Mouse (Mus musculus): ENCODE data around the gene Brinp2. TPM values are rescaled to one million over a fixed set of nuclear protein-coding genes. Genes with fewer than 3 reads are reported as not detected.

Gene Brinp2
- polyA plus RNA-seq, 1 experiment = 0.57 TPM

- H3K4me3 ChIP-seq (ENCODE audit: low read depth, low read length) = no peak overlapping the region
- H3K27me3 ChIP-seq (ENCODE audit: control insufficient read depth, insufficient read depth, low read length, poor library complexity, severe bottlenecking) = no peaks in the 10 kb centered on the region
- no peaks in the 10 kb centered on the region for H3K9me3 ChIP-seq (replicated peaks; ENCODE audit: control insufficient read depth, insufficient read depth, low read length, poor library complexity, severe bottlenecking)
- no peak for TF ChIP-seq EP300 (IDR thresholded peaks at IDR 0.05; ENCODE audit: insufficient read depth, low read depth, low read length)
- H3K4me1 ChIP-seq (ENCODE audit: control insufficient read depth, insufficient read depth, low read length) = no peaks in the 10 kb centered on the region
- H3K27ac ChIP-seq (ENCODE audit: insufficient read depth, low read length) = no peak overlapping the region
- H3K9ac ChIP-seq (ENCODE audit: low read depth, poor library complexity, severe bottlenecking) = no peak overlapping the region
- no peaks in the 10 kb centered on the region for H3K36me3 ChIP-seq (ENCODE audit: control insufficient read depth, insufficient read depth, low read length, poor library complexity, severe bottlenecking)
Measured at GRCm38 (mm10) chr1:158227239-158227638, 128.9 kb downstream of the Brinp2 start.

- Histone ChIP-seq H3K9ac (ENCODE audit: low read depth, poor library complexity, severe bottlenecking) (no peak overlapping the region), H3K27me3 (ENCODE audit: control insufficient read depth, insufficient read depth, low read length, poor library complexity, severe bottlenecking) (no peaks in the 10 kb centered on the region), H3K36me3 (ENCODE audit: control insufficient read depth, insufficient read depth, low read length, poor library complexity, severe bottlenecking) (no peaks in the 10 kb centered on the region), H3K4me3 (ENCODE audit: low read depth, low read length) (no peak overlapping the region), H3K27ac (ENCODE audit: insufficient read depth, low read length) (no peak overlapping the region), H3K4me1 (ENCODE audit: control insufficient read depth, insufficient read depth, low read length) (no peaks in the 10 kb centered on the region), H3K9me3 (replicated peaks; ENCODE audit: control insufficient read depth, insufficient read depth, low read length, poor library complexity, severe bottlenecking) (no peaks in the 10 kb centered on the region)
- TF ChIP-seq CTCF (IDR thresholded peaks at IDR 0.05; ENCODE audit: low read depth, low read length) (no peak), EP300 (IDR thresholded peaks at IDR 0.05; ENCODE audit: insufficient read depth, low read depth, low read length) (no peak), POLR2A (IDR thresholded peaks at IDR 0.05; ENCODE audit: insufficient read depth, low read length) (no peak)
Measured at GRCm38 (mm10) chr1:158226689-158227088, 129.4 kb downstream of the Brinp2 start.

- Histone ChIP-seq H3K36me3 (ENCODE audit: control insufficient read depth, insufficient read depth, low read length, poor library complexity, severe bottlenecking) (no peaks in the 10 kb centered on the region), H3K9me3 (replicated peaks; ENCODE audit: control insufficient read depth, insufficient read depth, low read length, poor library complexity, severe bottlenecking) (no peaks in the 10 kb centered on the region), H3K9ac (ENCODE audit: low read depth, poor library complexity, severe bottlenecking) (no peak overlapping the region), H3K27ac (ENCODE audit: insufficient read depth, low read length) (no peak overlapping the region), H3K4me1 (ENCODE audit: control insufficient read depth, insufficient read depth, low read length) (no peaks in the 10 kb centered on the region), H3K4me3 (ENCODE audit: low read depth, low read length) (no peak overlapping the region), H3K27me3 (ENCODE audit: control insufficient read depth, insufficient read depth, low read length, poor library complexity, severe bottlenecking) (no peaks in the 10 kb centered on the region)
- TF ChIP-seq CTCF (IDR thresholded peaks at IDR 0.05; ENCODE audit: low read depth, low read length) (no peak), POLR2A (IDR thresholded peaks at IDR 0.05; ENCODE audit: insufficient read depth, low read length) (no peak), EP300 (IDR thresholded peaks at IDR 0.05; ENCODE audit: insufficient read depth, low read depth, low read length) (no peak)
Measured at GRCm38 (mm10) chr1:158221048-158221447, 135.1 kb downstream of the Brinp2 start.

- TF ChIP-seq POLR2A (IDR thresholded peaks at IDR 0.05; ENCODE audit: insufficient read depth, low read length) (no peak), EP300 (IDR thresholded peaks at IDR 0.05; ENCODE audit: insufficient read depth, low read depth, low read length) (no peak), CTCF (IDR thresholded peaks at IDR 0.05; ENCODE audit: low read depth, low read length) (no peak)
- Histone ChIP-seq H3K36me3 (ENCODE audit: control insufficient read depth, insufficient read depth, low read length, poor library complexity, severe bottlenecking) (no peaks in the 10 kb centered on the region), H3K27ac (ENCODE audit: insufficient read depth, low read length) (no peak overlapping the region)
Measured at GRCm38 (mm10) chr1:158220148-158220547, 136.0 kb downstream of the Brinp2 start.

GRCm38 (mm10) chr1:158218750-158219149, 137.4 kb downstream of the Brinp2 start:
- Histone ChIP-seq H3K9me3 (replicated peaks; ENCODE audit: control insufficient read depth, insufficient read depth, low read length, poor library complexity, severe bottlenecking) (no peaks in the 10 kb centered on the region), H3K36me3 (ENCODE audit: control insufficient read depth, insufficient read depth, low read length, poor library complexity, severe bottlenecking) (no peaks in the 10 kb centered on the region), H3K4me3 (ENCODE audit: low read depth, low read length) (no peak overlapping the region), H3K27ac (ENCODE audit: insufficient read depth, low read length) (no peak overlapping the region), H3K9ac (ENCODE audit: low read depth, poor library complexity, severe bottlenecking) (no peak overlapping the region), H3K4me1 (ENCODE audit: control insufficient read depth, insufficient read depth, low read length) (no peaks in the 10 kb centered on the region), H3K27me3 (ENCODE audit: control insufficient read depth, insufficient read depth, low read length, poor library complexity, severe bottlenecking) (no peaks in the 10 kb centered on the region)
- TF ChIP-seq CTCF (IDR thresholded peaks at IDR 0.05; ENCODE audit: low read depth, low read length) = no peak
- TF ChIP-seq POLR2A (IDR thresholded peaks at IDR 0.05; ENCODE audit: insufficient read depth, low read length) = no peak
- no peak for TF ChIP-seq EP300 (IDR thresholded peaks at IDR 0.05; ENCODE audit: insufficient read depth, low read depth, low read length)

More at GRCm38 (mm10) chr1:158220148-158220547, 136.0 kb downstream of the Brinp2 start:
- H3K9me3 ChIP-seq (replicated peaks; ENCODE audit: control insufficient read depth, insufficient read depth, low read length, poor library complexity, severe bottlenecking) = no peaks in the 10 kb centered on the region
- no peaks in the 10 kb centered on the region for H3K27me3 ChIP-seq (ENCODE audit: control insufficient read depth, insufficient read depth, low read length, poor library complexity, severe bottlenecking)
- no peak overlapping the region for H3K9ac ChIP-seq (ENCODE audit: low read depth, poor library complexity, severe bottlenecking)
- no peaks in the 10 kb centered on the region for H3K4me1 ChIP-seq (ENCODE audit: control insufficient read depth, insufficient read depth, low read length)
- H3K4me3 ChIP-seq (ENCODE audit: low read depth, low read length) = no peak overlapping the region

GRCm38 (mm10) chr1:158218294-158218693, 137.8 kb downstream of the Brinp2 start:
- no peaks in the 10 kb centered on the region for H3K4me1 ChIP-seq (ENCODE audit: control insufficient read depth, insufficient read depth, low read length)
- TF ChIP-seq POLR2A (IDR thresholded peaks at IDR 0.05; ENCODE audit: insufficient read depth, low read length) = no peak
- TF ChIP-seq EP300 (IDR thresholded peaks at IDR 0.05; ENCODE audit: insufficient read depth, low read depth, low read length) = no peak
- no peak for TF ChIP-seq CTCF (IDR thresholded peaks at IDR 0.05; ENCODE audit: low read depth, low read length)
- no peaks in the 10 kb centered on the region for H3K9me3 ChIP-seq (replicated peaks; ENCODE audit: control insufficient read depth, insufficient read depth, low read length, poor library complexity, severe bottlenecking)
- H3K4me3 ChIP-seq (ENCODE audit: low read depth, low read length) = no peak overlapping the region
- H3K36me3 ChIP-seq (ENCODE audit: control insufficient read depth, insufficient read depth, low read length, poor library complexity, severe bottlenecking) = no peaks in the 10 kb centered on the region
- no peaks in the 10 kb centered on the region for H3K27me3 ChIP-seq (ENCODE audit: control insufficient read depth, insufficient read depth, low read length, poor library complexity, severe bottlenecking)
- no peak overlapping the region for H3K27ac ChIP-seq (ENCODE audit: insufficient read depth, low read length)
- no peak overlapping the region for H3K9ac ChIP-seq (ENCODE audit: low read depth, poor library complexity, severe bottlenecking)
